Mouse (Mus musculus) stomach, embryonic 14.5 days (tissue): Measurements from ENCODE around the gene Coch. TPM values are rescaled to one million over a fixed set of nuclear protein-coding genes. Genes with fewer than 3 reads are reported as not detected.
A peak's percentile ranks its signal among the peaks of the same experiment; 100 is the strongest.
"Not testable (repeated sequence)": the region's sequence is repeated elsewhere in the genome, so short reads cannot be mapped to it uniquely, and the experiment has no call there.

Source experiments
- ATAC-seq: fragments of 200-750 bp; cut with Nextera tagmentation; 2 replicates; pipeline ENCODE4 v1.8.0; 2017; ENCODE audit warnings: low read depth, moderate TSS enrichment; ENCODE audit not compliant: insufficient number of reproducible peaks, insufficient read depth, low FRiP score
- H3K27ac ChIP-seq: fragments of 300-500 bp; sonication (generic); 2 replicates; pipeline ENCODE4 v1.5.1; 2014; ENCODE audit warnings: mild to moderate bottlenecking, low read length, moderate library complexity, mixed read lengths
- H3K27me3 ChIP-seq: fragments of 300-500 bp; sonication (generic); 2 replicates; pipeline ENCODE4 v1.6.1; 2014; ENCODE audit warnings: low read length, control low read depth, mixed read lengths; ENCODE audit not compliant: control insufficient read depth, insufficient read depth
- H3K36me3 ChIP-seq: fragments of 300-500 bp; sonication (generic); 2 replicates; pipeline ENCODE4 v1.6.1; 2014; ENCODE audit warnings: mild to moderate bottlenecking, control low read depth, low read length, moderate library complexity, mixed read lengths; ENCODE audit not compliant: control insufficient read depth, insufficient read depth
- H3K4me1 ChIP-seq: fragments of 300-500 bp; sonication (generic); 2 replicates; pipeline ENCODE4 v1.6.1; 2014; ENCODE audit warnings: low read length, control low read depth, mixed read lengths; ENCODE audit not compliant: control insufficient read depth, insufficient read depth
- H3K4me2 ChIP-seq: fragments of 300-500 bp; sonication (generic); replicated peaks from 2 replicates; pipeline ENCODE4 v1.6.1; 2014; ENCODE audit warnings: low read depth, low read length, control low read depth
- H3K4me3 ChIP-seq: fragments of 300-500 bp; sonication (generic); 2 replicates; pipeline ENCODE4 v1.5.1; 2014; ENCODE audit warnings: low read depth, low read length, control low read depth
- H3K9ac ChIP-seq: fragments of 300-500 bp; sonication (generic); replicated peaks from 2 replicates; pipeline ENCODE4 v1.6.1; 2014; ENCODE audit warnings: low read depth, mild to moderate bottlenecking, control low read depth, low read length, moderate library complexity, mixed read lengths
- H3K9me3 ChIP-seq: fragments of 300-500 bp; sonication (generic); 2 replicates; pipeline ENCODE4 v1.6.1; 2016; ENCODE audit warnings: low read depth, low read length, control low read depth; ENCODE audit not compliant: control insufficient read depth
- WGBS: fragments of 180-500 bp; shearing (Covaris S2); extraction: QIAGEN DNeasy Blood & Tissue Kit; methylation state at CpG from one replicate; pipeline ENCODE4 v1.1.7; 2014; 5-methylcytosine and 5-hydroxymethylcytosine counted together
- polyA plus RNA-seq: library from polyadenylated mRNA; unstranded; fragments of >200 nt; fragmentation: Nextera tagmentation; extraction: Ambion mirVana; gene quantifications from 2 replicates; pipeline ENCODE4 v1.2.1, GENCODE M21; 2014

Gene Coch
- polyA plus RNA-seq, 1 experiment from 2014 or later, result 1.6 TPM

DNA sequence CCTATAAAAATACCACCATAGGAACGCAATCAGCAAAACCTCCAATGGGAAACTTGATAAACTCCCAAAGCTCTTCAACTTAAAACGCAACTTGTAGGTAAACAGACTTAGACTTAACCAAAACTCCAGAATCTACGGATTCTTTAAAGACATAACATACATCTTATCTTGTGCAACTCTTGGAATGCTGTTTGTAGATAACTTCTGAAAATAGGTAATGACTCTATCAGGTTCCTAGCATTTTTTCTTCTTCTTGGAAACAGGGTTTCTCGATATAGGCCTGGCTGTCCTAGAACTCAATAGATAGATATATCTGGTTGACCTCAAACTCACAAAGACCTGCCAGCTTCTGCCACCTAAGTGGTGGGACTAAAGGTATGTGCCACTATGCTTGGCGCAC lies 28.0 kb downstream of the Coch start:
- WGBS, result 87% methylated on average over 5 of the region's 5 CpGs
- Histone ChIP-seq H3K4me1 (no peaks in the 10 kb centered on the region), H3K27me3 (no peaks in the 10 kb centered on the region), H3K9ac (no peak overlapping the region), H3K4me3 (no peak overlapping the region), H3K27ac (no peak overlapping the region), H3K9me3 (no peaks in the 10 kb centered on the region), H3K4me2 (no peak overlapping the region), H3K36me3 (peaks cover 22% of the 10 kb centered on the region)
- ATAC-seq, result no peak

DNA sequence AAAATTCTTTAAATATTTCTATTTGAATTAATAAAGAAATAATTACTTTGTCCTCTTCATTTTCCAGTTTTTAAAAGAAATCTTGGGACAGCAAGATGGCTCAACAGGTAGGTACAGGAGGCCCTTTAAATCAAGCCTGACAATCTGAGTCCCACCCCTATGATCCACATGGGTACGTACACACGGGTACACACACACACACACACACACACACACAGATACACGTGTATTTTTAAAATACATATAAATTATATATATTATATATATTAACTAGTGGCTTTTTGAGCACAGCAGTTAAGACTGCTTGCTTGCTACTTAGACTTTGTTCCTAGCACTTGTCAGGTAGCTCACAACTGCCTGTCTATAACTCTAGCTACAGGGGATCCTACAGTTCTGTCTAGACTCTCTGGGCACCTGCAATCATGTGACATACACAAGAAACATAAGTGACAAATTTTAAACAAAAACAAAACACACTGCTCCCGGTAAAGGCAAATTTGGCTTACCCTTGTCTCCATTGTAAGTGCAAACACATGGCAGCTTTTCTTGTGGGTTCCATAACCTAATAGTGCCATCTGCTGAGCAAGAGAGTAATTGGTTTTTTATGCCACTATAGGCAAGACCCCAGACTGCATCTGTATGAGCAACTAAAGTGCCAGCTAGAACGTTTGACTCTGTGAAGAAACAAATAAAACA lies 29.7 kb downstream of the Coch start:
- Histone ChIP-seq H3K4me3 (no peak overlapping the region), H3K9me3 (no peaks in the 10 kb centered on the region), H3K4me1 (no peaks in the 10 kb centered on the region), H3K27me3 (no peaks in the 10 kb centered on the region), H3K27ac (no peak overlapping the region), H3K4me2 (no peak overlapping the region), H3K9ac (no peak overlapping the region), H3K36me3 (peaks cover 15% of the 10 kb centered on the region)
- 76% methylated on average over 5 of the region's 5 CpGs for WGBS
- ATAC-seq, result no peak

GRCm38 (mm10) chr12:51623366-51623694 lies 30.2 kb downstream of the Coch start:
- no peaks in the 10 kb centered on the region for H3K27me3 ChIP-seq
- H3K4me2 ChIP-seq, result no peak overlapping the region
- no peaks in the 10 kb centered on the region for H3K9me3 ChIP-seq
- H3K4me3 ChIP-seq, result no peak overlapping the region
- H3K36me3 ChIP-seq, result peaks cover 11% of the 10 kb centered on the region
- H3K9ac ChIP-seq, result no peak overlapping the region
- no peaks in the 10 kb centered on the region for H3K4me1 ChIP-seq
- no peak overlapping the region for H3K27ac ChIP-seq
- ATAC-seq, result no peak

- Histone ChIP-seq H3K36me3 (peaks cover 5% of the 10 kb centered on the region), H3K9ac (no peak overlapping the region), H3K4me1 (no peaks in the 10 kb centered on the region), H3K27me3 (no peaks in the 10 kb centered on the region), H3K4me2 (no peak overlapping the region), H3K9me3 (no peaks in the 10 kb centered on the region), H3K27ac (no peak overlapping the region), H3K4me3 (no peak overlapping the region)
- 52% methylated on average over 4 of the region's 4 CpGs for WGBS
- ATAC-seq, result no peak
These were observed 40.3 kb downstream of the Coch start for GRCm38 (mm10) chr12:51633481-51633880.

DNA sequence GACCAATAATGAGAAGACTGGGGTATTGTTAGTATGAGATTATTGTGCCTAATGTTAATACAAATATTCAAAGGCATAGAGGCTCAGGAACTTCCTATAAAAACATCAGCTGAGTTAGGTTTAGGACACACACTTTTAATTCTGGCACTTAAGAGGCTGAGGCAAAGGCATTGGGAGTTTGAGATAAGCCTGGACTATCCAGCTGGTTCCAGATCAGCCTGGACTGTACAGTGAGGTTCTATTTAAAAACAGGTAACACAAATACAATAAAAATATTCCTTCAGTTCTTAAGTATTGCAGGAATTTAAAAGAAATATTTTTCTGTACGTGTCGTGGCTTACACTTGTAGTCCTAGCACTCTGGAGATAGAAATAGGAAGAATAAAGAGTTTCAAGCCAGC lies 43.1 kb downstream of the Coch start:
- H3K27me3 ChIP-seq, result no peaks in the 10 kb centered on the region
- WGBS, result 73% methylated on average over 2 of the region's 2 CpGs
- no peak for ATAC-seq
- no peak overlapping the region for H3K27ac ChIP-seq
- no peak overlapping the region for H3K4me2 ChIP-seq
- no peak overlapping the region for H3K9ac ChIP-seq
- H3K36me3 ChIP-seq, result peaks cover 5% of the 10 kb centered on the region
- no peaks in the 10 kb centered on the region for H3K4me1 ChIP-seq
- no peak overlapping the region for H3K4me3 ChIP-seq
- no peaks in the 10 kb centered on the region for H3K9me3 ChIP-seq

DNA sequence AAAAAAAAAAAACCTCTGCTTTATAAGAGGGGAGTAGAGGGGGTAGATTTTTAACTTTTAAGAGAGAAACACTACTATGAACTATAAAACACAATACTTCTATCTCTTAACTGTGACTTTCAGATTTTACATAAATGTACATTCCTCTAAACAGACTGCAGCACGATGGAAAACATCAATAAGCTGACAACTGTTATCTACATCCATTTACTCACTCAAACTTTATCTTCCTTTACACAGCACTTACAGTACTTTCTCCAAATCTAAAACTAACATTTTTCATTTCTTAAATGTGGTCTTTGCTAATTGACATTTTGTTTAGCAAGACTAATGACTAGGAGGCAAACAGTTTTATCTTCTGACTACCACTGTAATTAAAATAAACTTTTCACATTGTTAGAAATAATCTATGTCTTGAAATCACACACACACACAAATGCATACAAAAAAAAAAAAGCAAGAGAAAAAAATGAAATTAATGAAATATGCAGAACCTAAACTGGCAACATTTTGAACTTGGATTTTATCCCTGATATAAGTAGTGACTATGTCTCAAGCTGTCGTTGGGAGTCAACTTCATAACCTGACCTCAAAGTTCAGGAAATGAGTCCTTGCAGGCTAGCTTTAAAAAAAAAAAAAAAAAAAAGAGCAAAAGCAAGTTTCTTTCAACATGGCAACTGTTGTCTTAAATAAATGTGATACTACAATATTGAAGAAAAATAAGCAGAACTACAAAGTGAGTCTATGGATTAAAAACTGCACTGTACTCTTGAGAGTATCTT lies 43.7 kb downstream of the Coch start:
- Histone ChIP-seq H3K4me2 (no peak overlapping the region), H3K4me3 (no peak overlapping the region), H3K4me1 (no peaks in the 10 kb centered on the region), H3K9me3 (no peaks in the 10 kb centered on the region), H3K27me3 (no peaks in the 10 kb centered on the region), H3K36me3 (peaks cover 5% of the 10 kb centered on the region), H3K27ac (no peak overlapping the region), H3K9ac (no peak overlapping the region)
- 28% methylated on average over 2 of the region's 2 CpGs for whole genome bisulfite sequencing
- ATAC-seq, result no peak

- Histone ChIP-seq H3K9ac (no peak overlapping the region), H3K4me3 (no peak overlapping the region), H3K9me3 (no peaks in the 10 kb centered on the region), H3K27ac (no peak overlapping the region), H3K27me3 (no peaks in the 10 kb centered on the region), H3K4me1 (no peaks in the 10 kb centered on the region), H3K4me2 (no peak overlapping the region), H3K36me3 (peaks cover 6% of the 10 kb centered on the region; the same call in 1 of the 2 replicates)
- 35% methylated on average over 6 of the region's 6 CpGs for WGBS
- ATAC-seq, result peak; percentile 37; the same call in 1 of the 2 replicates
These were observed 48.7 kb downstream of the Coch start for GRCm38 (mm10) chr12:51641871-51642270.

- H3K27ac ChIP-seq, ATAC-seq, H3K4me3 ChIP-seq, H3K4me1 ChIP-seq, H3K9ac ChIP-seq, H3K4me2 ChIP-seq, H3K27me3 ChIP-seq, H3K9me3 ChIP-seq: not testable (repeated sequence)
- peaks cover 19% of the 10 kb centered on the region for H3K36me3 ChIP-seq
These were observed 56.3 kb downstream of the Coch start for GRCm38 (mm10) chr12:51649401-51649800.
